Mouse (Mus musculus) forebrain, embryonic 14.5 days (tissue): ENCODE data around the gene Parp8. TPM values are rescaled to one million over a fixed set of nuclear protein-coding genes. Genes with fewer than 3 reads are reported as not detected.

ENCODE experiments used
- ATAC-seq: fragments of 200-750 bp; cut with Nextera tagmentation; 2 replicates; pipeline ENCODE4 v1.8.0; 2017; ENCODE audit warnings: mild to moderate bottlenecking, moderate library complexity
- DNase-seq: peaks from one replicate; pipeline ENCODE4 v3.0.0-alpha.2; 2015; ENCODE audit warnings: low spot score
- H3K27ac ChIP-seq: fragments of 300-500 bp; sonication (generic); 2 replicates; pipeline ENCODE4 v1.5.1; 2014; ENCODE audit warnings: low read depth, mild to moderate bottlenecking, control low read depth, low read length, moderate library complexity
- H3K27me3 ChIP-seq: fragments of 300-500 bp; sonication (generic); replicated peaks from 2 replicates; pipeline ENCODE4 v1.6.1; 2014; ENCODE audit warnings: low read length, control low read depth, mixed read lengths; ENCODE audit not compliant: control insufficient read depth, insufficient read depth
- H3K36me3 ChIP-seq: fragments of 300-500 bp; sonication (generic); 2 replicates; pipeline ENCODE4 v1.6.1; 2014; ENCODE audit warnings: low read length, control low read depth; ENCODE audit not compliant: control insufficient read depth, insufficient read depth
- H3K4me1 ChIP-seq: fragments of 300-500 bp; sonication (generic); 2 replicates; pipeline ENCODE4 v1.6.1; 2014; ENCODE audit warnings: antibody characterized with exemption, low read length, control low read depth; ENCODE audit not compliant: control insufficient read depth, insufficient read depth
- H3K4me2 ChIP-seq: fragments of 300-500 bp; sonication (generic); 2 replicates; pipeline ENCODE4 v1.6.1; 2014; ENCODE audit warnings: mild to moderate bottlenecking, control low read depth, low read length
- H3K4me3 ChIP-seq: fragments of 300-500 bp; sonication (generic); 2 replicates; pipeline ENCODE4 v1.5.1; 2014; ENCODE audit warnings: low read depth, low read length, control low read depth
- H3K9ac ChIP-seq: fragments of 300-500 bp; sonication (generic); 2 replicates; pipeline ENCODE4 v1.6.1; 2014; ENCODE audit warnings: mild to moderate bottlenecking, low read length, control low read depth, moderate library complexity
- H3K9me3 ChIP-seq: fragments of 300-500 bp; sonication (generic); replicated peaks from 2 replicates; pipeline ENCODE4 v1.6.1; 2016; ENCODE audit warnings: low read length, control low read depth, mixed read lengths; ENCODE audit not compliant: control insufficient read depth
- WGBS: fragments of 180-500 bp; shearing (Covaris S2); extraction: QIAGEN DNeasy Blood & Tissue Kit; methylation state at CpG from one replicate; pipeline ENCODE4 v1.1.7; 2014; 5-methylcytosine and 5-hydroxymethylcytosine counted together
- polyA plus RNA-seq: library from polyadenylated mRNA; unstranded; fragments of >200 nt; fragmentation: Nextera tagmentation; extraction: Ambion mirVana; gene quantifications from 2 replicates; pipeline ENCODE4 v1.2.1, GENCODE M21; 2014

Gene Parp8
- polyA plus RNA-seq, 1 experiment from 2014 or later = 16.0 TPM

- DNase-seq (no peak), ATAC-seq (no peak)
- H3K4me1 ChIP-seq = peaks cover 4% of the 10 kb centered on the region; the same call in 1 of the 2 replicates
- H3K36me3 ChIP-seq = no peaks in the 10 kb centered on the region
- H3K27me3 ChIP-seq = no peaks in the 10 kb centered on the region
- no peak overlapping the region for H3K4me3 ChIP-seq
- no peak overlapping the region for H3K9ac ChIP-seq
- 78% methylated on average over 15 of the region's 15 CpGs for WGBS
- no peak overlapping the region for H3K27ac ChIP-seq
- no peaks in the 10 kb centered on the region for H3K9me3 ChIP-seq
- H3K4me2 ChIP-seq = no peak overlapping the region
Measured at GRCm38 (mm10) chr13:116962480-116963462, 62.6 kb downstream of the Parp8 start.

- Histone ChIP-seq H3K27ac (no peak overlapping the region), H3K4me3 (no peak overlapping the region), H3K9me3 (no peaks in the 10 kb centered on the region)
Measured at GRCm38 (mm10) chr13:116958776-116959589, 66.4 kb downstream of the Parp8 start.

GRCm38 (mm10) chr13:116957577-116957976, 67.8 kb downstream of the Parp8 start:
- DNase-seq (no peak), ATAC-seq (no peak)
- Histone ChIP-seq H3K27ac (no peak overlapping the region), H3K9ac (no peak overlapping the region), H3K4me3 (no peak overlapping the region), H3K4me1 (peaks cover 4% of the 10 kb centered on the region; the same call in 1 of the 2 replicates), H3K9me3 (no peaks in the 10 kb centered on the region), H3K4me2 (no peak overlapping the region), H3K36me3 (no peaks in the 10 kb centered on the region), H3K27me3 (no peaks in the 10 kb centered on the region)
- WGBS = 87% methylated on average over 3 of the region's 3 CpGs

More at GRCm38 (mm10) chr13:116958776-116959589, 66.4 kb downstream of the Parp8 start:
- Histone ChIP-seq H3K27me3 (no peaks in the 10 kb centered on the region), H3K4me1 (peaks cover 4% of the 10 kb centered on the region; the same call in 1 of the 2 replicates), H3K9ac (no peak overlapping the region), H3K4me2 (no peak overlapping the region), H3K36me3 (no peaks in the 10 kb centered on the region)
- ATAC-seq = no peak
- no peak for DNase-seq
- WGBS = 74% methylated on average over 7 of the region's 7 CpGs

GRCm38 (mm10) chr13:116951336-116951735, 74.0 kb downstream of the Parp8 start:
- no peak for ATAC-seq
- no peak overlapping the region for H3K4me3 ChIP-seq
- no peak overlapping the region for H3K27ac ChIP-seq
- WGBS = 94% methylated on average over 3 of the region's 3 CpGs
- H3K9me3 ChIP-seq = no peaks in the 10 kb centered on the region
- H3K4me1 ChIP-seq = no peaks in the 10 kb centered on the region
- H3K27me3 ChIP-seq = no peaks in the 10 kb centered on the region
- H3K4me2 ChIP-seq = no peak overlapping the region
- no peak overlapping the region for H3K9ac ChIP-seq
- no peaks in the 10 kb centered on the region for H3K36me3 ChIP-seq
- no peak for DNase-seq

GRCm38 (mm10) chr13:116949527-116949926, 75.8 kb downstream of the Parp8 start:
- Histone ChIP-seq H3K4me1 (no peaks in the 10 kb centered on the region), H3K27ac (no peak overlapping the region), H3K4me3 (no peak overlapping the region), H3K9me3 (no peaks in the 10 kb centered on the region), H3K36me3 (no peaks in the 10 kb centered on the region), H3K27me3 (no peaks in the 10 kb centered on the region), H3K4me2 (no peak overlapping the region), H3K9ac (no peak overlapping the region)
- 74% methylated on average over 4 of the region's 4 CpGs for WGBS
- ATAC-seq (no peak), DNase-seq (no peak)

- Histone ChIP-seq H3K36me3 (no peaks in the 10 kb centered on the region), H3K27me3 (no peaks in the 10 kb centered on the region), H3K4me2 (no peak overlapping the region), H3K4me1 (no peaks in the 10 kb centered on the region), H3K9me3 (no peaks in the 10 kb centered on the region), H3K9ac (no peak overlapping the region), H3K4me3 (no peak overlapping the region), H3K27ac (no peak overlapping the region)
- ATAC-seq (no peak), DNase-seq (no peak)
- WGBS = 97% methylated on average over 6 of the region's 6 CpGs
Measured at GRCm38 (mm10) chr13:116949056-116949455, 76.3 kb downstream of the Parp8 start.

GRCm38 (mm10) chr13:116948299-116948659, 77.1 kb downstream of the Parp8 start:
- Histone ChIP-seq H3K4me3 (no peak overlapping the region), H3K4me2 (no peak overlapping the region), H3K4me1 (no peaks in the 10 kb centered on the region), H3K36me3 (no peaks in the 10 kb centered on the region), H3K27ac (no peak overlapping the region), H3K27me3 (no peaks in the 10 kb centered on the region), H3K9ac (no peak overlapping the region), H3K9me3 (no peaks in the 10 kb centered on the region)
- no peak for ATAC-seq
- 72% methylated on average over 5 of the region's 5 CpGs for WGBS
- DNase-seq = no peak

GRCm38 (mm10) chr13:116947611-116948298, 77.6 kb downstream of the Parp8 start:
- Histone ChIP-seq H3K27me3 (no peaks in the 10 kb centered on the region), H3K36me3 (no peaks in the 10 kb centered on the region), H3K27ac (no peak overlapping the region), H3K4me2 (no peak overlapping the region), H3K9ac (no peak overlapping the region), H3K4me1 (no peaks in the 10 kb centered on the region), H3K9me3 (no peaks in the 10 kb centered on the region), H3K4me3 (no peak overlapping the region)
- WGBS = 89% methylated on average over 9 of the region's 9 CpGs
- DNase-seq (no peak), ATAC-seq (no peak)
